ENCODE assay signal across 20 mouse cellular contexts in the genomic region with DNA sequence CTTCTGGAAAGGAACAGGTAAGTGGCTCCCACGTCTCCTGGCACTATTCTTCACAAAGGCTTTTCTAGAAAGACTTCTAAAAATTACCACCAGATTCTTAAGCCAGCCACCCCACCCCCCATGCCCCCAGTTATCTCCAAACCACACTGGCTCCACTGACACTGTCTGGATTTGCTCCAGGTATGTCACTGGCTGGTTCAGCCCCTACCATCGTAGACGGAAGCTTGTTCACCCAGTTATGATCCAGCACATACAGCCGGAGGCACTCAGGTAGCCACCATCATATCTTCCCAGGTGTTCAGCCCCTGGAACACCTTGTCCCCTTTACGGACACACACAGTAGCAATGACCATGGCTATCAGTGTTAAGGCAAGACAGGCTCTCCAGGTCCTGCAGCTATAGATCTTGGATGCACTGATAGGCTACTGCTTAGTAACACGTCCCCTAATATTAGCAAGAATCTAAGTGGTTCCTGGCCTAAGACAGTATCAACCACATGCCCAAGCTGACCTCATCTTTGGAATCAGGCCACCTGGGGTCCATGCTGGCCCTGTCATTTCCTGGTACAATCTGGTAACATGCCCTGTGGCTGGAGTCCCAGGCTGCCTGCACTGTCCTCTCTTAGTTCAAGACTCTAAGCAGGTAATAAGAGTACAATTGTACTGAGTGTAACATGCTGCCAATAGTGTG. TPM values are rescaled to one million over a fixed set of nuclear protein-coding genes. Genes with fewer than 3 reads are reported as not detected.
DNase-seq lines count a peak whose midpoint lies in the region; ATAC-seq lines count a peak whose summit lies in the region.
"Had no signal": no experiment of that assay in that cellular context is flagged by ENCODE, and none has a peak within 500 bp of the region (broad histone marks: within the 10 kb centered on the region; RNA-seq: fewer than 3 reads in every experiment).

No protein-coding gene starts in this region.

- 95% methylated on average over 6 of the region's 6 CpGs for WGBS in neural tube, embryonic 11.5 days
- 96% methylated on average over 6 of the region's 6 CpGs for WGBS in midbrain, embryonic 10.5 days

- H3K9me3 ChIP-seq in neural tube, embryonic 11.5 days (ENCODE audit: control insufficient read depth, low read length), result no peaks in the 10 kb centered on the region
- H3K9me3 ChIP-seq in midbrain, embryonic 10.5 days (replicated peaks), result no peaks in the 10 kb centered on the region
- H3K9me3 ChIP-seq: hindbrain, embryonic 13.5 days; neural tube, embryonic 12.5 days; stomach, embryonic 15.5 days had no signal

- DNase-seq in cerebellum, postnatal 4 days (ENCODE audit: low spot score in 2 of 2), result no peak
- DNase-seq in neural tube, embryonic 11.5 days (ENCODE audit: low spot score), result peak; percentile 9
- DNase-seq in neural tube, embryonic 10.5 days (ENCODE audit: extremely low spot score, low spot score), result no peak
- peak; percentile 75 to 83 for DNase-seq in cerebellum, postnatal 25 days
- no peak for DNase-seq in left cerebral cortex, adult 8-10 months (ENCODE audit: low spot score in 2 of 2)
- no peak for DNase-seq in urinary bladder, postnatal 36 days (ENCODE audit: low spot score in 2 of 2)
- DNase-seq in midbrain, embryonic 10.5 days (ENCODE audit: low spot score), result no peak
- DNase-seq: adrenal gland, postnatal 25 days; heart, adult 18-20 months; kidney, adult 9 months; kidney, postnatal 4 days; liver; lung, adult 18-20 months; midbrain, embryonic 14.5 days; right cerebral cortex, postnatal 14 days had no signal

- no peak overlapping the region for H3K4me2 ChIP-seq in neural tube, embryonic 11.5 days (ENCODE audit: low read depth)
- H3K4me2 ChIP-seq: hindbrain, embryonic 13.5 days; neural tube, embryonic 12.5 days; stomach, embryonic 15.5 days had no signal

- no peaks in the 10 kb centered on the region for H3K4me1 ChIP-seq in neural tube, embryonic 11.5 days (ENCODE audit: control insufficient read depth, insufficient read depth, low read length)
- no peaks in the 10 kb centered on the region for H3K4me1 ChIP-seq in midbrain, embryonic 10.5 days
- H3K4me1 ChIP-seq: hindbrain, embryonic 13.5 days; neural tube, embryonic 12.5 days; stomach, embryonic 15.5 days had no signal

- no peak overlapping the region for H3K27ac ChIP-seq in neural tube, embryonic 11.5 days (ENCODE audit: low read depth, low read length)
- no peak overlapping the region for H3K27ac ChIP-seq in midbrain, embryonic 10.5 days (replicated peaks)
- H3K27ac ChIP-seq: hindbrain, embryonic 13.5 days; macrophage; neural tube, embryonic 12.5 days; stomach, embryonic 15.5 days had no signal

- H3K9ac ChIP-seq in neural tube, embryonic 11.5 days (ENCODE audit: low read length), result no peak overlapping the region
- H3K9ac ChIP-seq: hindbrain, embryonic 13.5 days; neural tube, embryonic 12.5 days; stomach, embryonic 15.5 days had no signal

- peaks cover 18% of the 10 kb centered on the region for H3K36me3 ChIP-seq in neural tube, embryonic 11.5 days (ENCODE audit: control insufficient read depth, insufficient read depth, low read length)
- H3K36me3 ChIP-seq in midbrain, embryonic 10.5 days, result peaks cover 96% of the 10 kb centered on the region

- H3K27me3 ChIP-seq in neural tube, embryonic 11.5 days (ENCODE audit: control insufficient read depth, insufficient read depth, low read length), result no peaks in the 10 kb centered on the region
- H3K27me3 ChIP-seq in midbrain, embryonic 10.5 days (ENCODE audit: low read depth, poor library complexity, severe bottlenecking), result no peaks in the 10 kb centered on the region
- H3K27me3 ChIP-seq: hindbrain, embryonic 13.5 days; neural tube, embryonic 12.5 days; stomach, embryonic 15.5 days had no signal

- H3K4me3 ChIP-seq in neural tube, embryonic 11.5 days (ENCODE audit: low read depth, low read length), result no peak overlapping the region
- H3K4me3 ChIP-seq in midbrain, embryonic 10.5 days, result no peak overlapping the region
- H3K4me3 ChIP-seq: hindbrain, embryonic 13.5 days; neural tube, embryonic 12.5 days; stomach, embryonic 15.5 days had no signal

- ATAC-seq in cerebellum, adult (ENCODE audit: insufficient number of reproducible peaks, low FRiP score, low TSS enrichment), result peak; percentile 54; the same call in 1 of the 2 replicates
- no peak for ATAC-seq in neural tube, embryonic 11.5 days (ENCODE audit: insufficient read depth, low FRiP score, low TSS enrichment)

RNA-seq across cellular contexts. Expression of gene Cybc1, which starts 7.7 kb away (rescaled TPM):
- 42.3 and 45.7 TPM in 2 replicates for polyA plus RNA-seq in neural tube, embryonic 11.5 days (2014; fragmentation: Nextera tagmentation; extraction: Ambion mirVana)
- total RNA-seq in left cerebral cortex, adult 8-10 months (2022), result 10 to 100 TPM; 19.2 to 25.9 (median 23.0) TPM
- polyA plus RNA-seq in midbrain, embryonic 10.5 days (2016; fragmentation: Nextera tagmentation; extraction: Ambion mirVana), result 35.2 and 39.0 TPM in 2 replicates

RNA-seq across cellular contexts. Expression of gene Narf, which starts 15.6 kb away (rescaled TPM):
- polyA plus RNA-seq in neural tube, embryonic 11.5 days (2014; fragmentation: Nextera tagmentation; extraction: Ambion mirVana), result 77.8 and 87.0 TPM in 2 replicates
- 10 to 100 TPM; 44.1 to 61.8 (median 51.2) TPM for total RNA-seq in left cerebral cortex, adult 8-10 months (2022)
- polyA plus RNA-seq in midbrain, embryonic 10.5 days (2016; fragmentation: Nextera tagmentation; extraction: Ambion mirVana), result 59.3 and 71.0 TPM in 2 replicates

RNA-seq across cellular contexts. Expression of gene Ogfod3, which starts 17.0 kb away (rescaled TPM):
- 17.8 and 19.8 TPM in 2 replicates for polyA plus RNA-seq in neural tube, embryonic 11.5 days (2014; fragmentation: Nextera tagmentation; extraction: Ambion mirVana)
- total RNA-seq in left cerebral cortex, adult 8-10 months (2022), result 10 to 100 TPM in 1 of 4 experiments, 1 to 10 TPM in 3; 7.5 to 10.2 (median 9.5) TPM
- polyA plus RNA-seq in midbrain, embryonic 10.5 days (2016; fragmentation: Nextera tagmentation; extraction: Ambion mirVana), result 23.8 and 25.9 TPM in 2 replicates

RNA-seq across cellular contexts. Expression of gene Hexdc, which starts 17.2 kb away (rescaled TPM):
- 7.0 and 7.6 TPM in 2 replicates for polyA plus RNA-seq in neural tube, embryonic 11.5 days (2014; fragmentation: Nextera tagmentation; extraction: Ambion mirVana)
- total RNA-seq in left cerebral cortex, adult 8-10 months (2022), result 10 to 100 TPM; 20.8 to 27.9 (median 24.8) TPM
- 5.1 and 6.6 TPM in 2 replicates for polyA plus RNA-seq in midbrain, embryonic 10.5 days (2016; fragmentation: Nextera tagmentation; extraction: Ambion mirVana)

RNA-seq across cellular contexts. Expression of gene Foxk2, which starts 38.3 kb away (rescaled TPM):
- polyA plus RNA-seq in neural tube, embryonic 11.5 days (2014; fragmentation: Nextera tagmentation; extraction: Ambion mirVana), result 18.7 and 20.6 TPM in 2 replicates
- total RNA-seq in left cerebral cortex, adult 8-10 months (2022), result 10 to 100 TPM; 78.2 to 84.7 (median 79.9) TPM
- polyA plus RNA-seq in midbrain, embryonic 10.5 days (2016; fragmentation: Nextera tagmentation; extraction: Ambion mirVana), result 8.8 TPM in 2 replicates

Comparison
In these comparisons a context has a peak if more than half of its experiments do, and no peak if none do; other contexts are left out.
1. DNase-seq: peak in neural tube, embryonic 11.5 days (single experiment) and cerebellum, postnatal 25 days (2 of 2); none in cerebellum, postnatal 4 days (0 of 2), neural tube, embryonic 10.5 days (single experiment), left cerebral cortex, adult 8-10 months (0 of 2), urinary bladder, postnatal 36 days (0 of 2) and midbrain, embryonic 10.5 days (single experiment).